Mouse (Mus musculus): ENCODE results near the gene Chid1.

Chid1 gene

DNA sequence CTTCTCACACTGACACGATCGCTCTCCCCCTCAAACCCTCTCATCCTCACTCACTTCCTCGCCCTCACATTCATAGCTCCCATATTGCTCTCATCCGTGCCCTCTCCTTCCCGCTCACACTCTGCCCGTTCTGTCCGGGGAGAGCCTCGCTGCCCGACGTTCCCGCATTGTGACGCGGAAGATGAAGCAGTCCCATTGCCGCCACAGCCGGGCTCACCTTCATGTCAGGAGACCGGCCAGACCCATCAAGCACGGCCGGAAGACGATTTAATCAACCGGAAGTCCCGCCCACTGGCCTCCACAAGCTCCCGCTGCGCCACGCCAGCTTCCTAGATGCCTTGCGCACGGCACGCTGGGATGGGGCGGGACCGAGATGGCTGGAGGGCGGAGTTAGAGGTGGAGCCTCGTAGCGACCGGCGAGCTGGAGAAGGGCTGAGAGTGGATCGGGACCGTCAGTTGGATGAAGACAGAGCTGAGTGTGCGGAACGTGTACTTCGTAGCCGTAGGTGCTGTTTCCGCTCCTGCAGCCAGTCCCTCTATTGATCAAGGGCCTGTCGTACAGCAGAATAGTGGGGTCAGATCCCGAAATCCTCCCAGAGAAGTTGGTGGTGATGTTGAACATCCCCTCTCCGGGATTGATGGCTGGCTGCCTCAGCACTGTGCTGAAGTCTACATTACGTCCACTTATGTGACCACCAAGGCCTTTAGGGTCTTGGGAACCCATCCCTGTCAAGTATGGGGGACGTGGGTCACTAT, at the start of gene Chid1:
TSS of gene Chid1 (minus strand) at position 302 of the 756 bp plus-strand sequence.
- peak; percentile 100 for DNase-seq

DNA sequence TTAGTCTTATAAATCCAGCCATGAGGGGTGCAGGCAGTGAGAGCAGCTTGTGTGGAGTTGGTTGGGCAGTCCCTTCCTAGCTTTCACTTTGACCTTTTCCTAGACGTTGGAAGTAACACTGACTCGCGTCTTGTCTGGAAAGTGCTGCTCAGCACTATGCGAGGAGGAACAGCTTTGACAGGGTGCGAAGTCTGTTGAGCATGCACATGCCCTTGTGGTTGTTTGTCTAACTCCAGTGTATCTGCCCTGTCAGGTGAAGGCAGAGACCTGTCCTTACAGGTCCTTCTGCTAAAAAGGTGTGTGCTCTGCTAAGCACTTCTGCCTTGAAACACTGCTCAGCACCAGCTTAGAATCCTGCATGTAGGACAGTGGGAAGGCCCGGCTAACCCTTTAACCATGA, 49.2 kb upstream of the Chid1 start:
- DNase-seq, result no peak

DNA sequence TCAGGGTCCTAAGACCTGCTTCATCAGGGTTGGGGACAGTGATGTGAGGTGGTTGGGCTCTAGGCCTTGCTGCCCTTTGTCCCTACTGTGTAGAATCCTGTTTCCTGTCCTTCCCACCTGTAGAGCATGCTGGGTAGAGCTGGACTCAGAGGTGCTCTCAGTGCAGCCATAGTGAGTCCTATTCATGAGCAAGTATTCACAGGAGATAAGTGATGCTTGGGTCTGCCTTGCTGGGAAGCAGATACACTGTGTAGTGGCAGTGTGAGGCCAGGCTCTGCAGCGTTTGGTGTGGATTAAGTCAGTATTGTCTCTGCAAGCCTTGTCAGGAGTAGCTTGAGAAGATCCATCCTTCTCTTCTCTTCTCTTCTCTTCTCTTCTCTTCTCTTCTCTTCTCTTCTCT, 46.2 kb upstream of the Chid1 start:
- DNase-seq, result peak; percentile 66

DNA sequence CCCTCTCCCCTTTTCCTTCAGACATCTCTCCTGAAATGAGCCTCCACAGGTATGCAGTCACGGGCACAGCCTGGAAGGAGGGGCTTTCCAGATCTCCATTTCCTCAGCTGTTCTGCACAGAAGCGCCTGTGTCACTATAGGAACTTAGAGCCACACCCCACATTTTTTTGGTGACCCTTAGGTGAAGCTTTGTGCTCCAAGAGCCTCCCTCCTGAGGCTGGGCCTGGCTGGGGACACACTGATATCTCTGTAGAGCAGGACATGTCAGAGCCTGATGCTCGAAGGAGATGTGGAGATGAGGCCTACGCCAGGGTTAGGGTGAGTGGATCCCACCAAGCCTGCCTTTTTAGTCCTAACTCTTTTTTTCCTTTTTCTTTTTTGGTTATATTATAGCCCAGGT, 45.6 kb upstream of the Chid1 start:
- DNase-seq, result peak; percentile 90

DNA sequence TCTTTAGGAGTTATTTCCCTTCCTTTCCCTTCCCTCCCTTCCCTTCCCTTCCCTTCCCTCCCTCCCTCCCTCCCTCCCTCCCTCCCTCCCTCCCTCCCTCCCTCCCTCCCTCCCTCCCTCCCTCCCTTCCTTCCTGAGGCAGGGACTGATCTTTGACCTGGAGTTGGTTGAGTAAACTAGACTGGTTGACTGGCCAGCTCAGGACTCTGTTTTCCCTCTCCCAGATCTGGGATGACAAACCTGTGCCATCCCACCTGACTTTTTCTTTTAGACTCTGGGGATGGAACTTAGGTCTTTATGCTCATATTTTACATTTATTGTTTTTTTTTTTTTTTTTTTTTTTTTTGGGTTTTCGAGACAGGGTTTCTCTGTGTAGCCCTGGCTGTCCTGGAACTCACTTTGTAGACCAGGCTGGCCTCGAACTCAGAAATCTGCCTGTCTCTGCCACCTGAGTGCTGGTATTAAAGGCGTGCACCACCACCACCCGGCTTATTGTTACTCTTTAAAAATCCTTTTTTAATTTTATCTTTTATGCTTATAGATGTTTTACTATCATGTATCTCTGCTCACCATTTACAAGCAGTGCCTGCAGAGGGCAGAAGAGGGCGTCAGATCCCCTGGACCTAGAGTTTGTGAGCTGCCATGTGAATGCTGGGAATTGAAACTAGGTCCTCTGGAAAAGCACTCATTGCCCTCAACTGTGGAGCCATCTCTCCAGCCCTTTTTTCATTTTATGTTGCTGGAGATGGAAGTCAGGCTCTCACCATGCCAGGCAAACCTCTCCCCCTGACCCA, 44.6 kb upstream of the Chid1 start:
- DNase-seq, result peak; percentile 67

DNA sequence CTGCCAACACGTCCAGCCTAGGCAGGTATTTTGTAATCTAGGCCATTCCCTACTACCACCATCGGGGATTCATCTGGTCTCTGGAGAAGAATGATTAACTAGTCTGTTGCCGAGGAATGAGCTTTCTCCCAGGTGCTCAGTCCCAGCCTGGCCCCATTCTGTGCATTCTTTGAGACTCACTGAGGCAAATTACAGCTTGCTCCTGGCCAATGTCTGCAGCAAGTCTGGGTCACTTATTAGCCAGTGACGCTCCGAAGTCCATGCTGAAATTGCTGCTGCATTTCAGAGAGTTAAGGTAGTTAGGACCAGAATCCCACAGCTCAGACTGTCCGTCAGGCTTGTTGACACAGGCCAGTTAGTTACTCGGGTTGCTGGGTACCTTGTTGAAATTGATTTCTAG, 41.7 kb upstream of the Chid1 start:
- DNase-seq, result peak; percentile 36

DNA sequence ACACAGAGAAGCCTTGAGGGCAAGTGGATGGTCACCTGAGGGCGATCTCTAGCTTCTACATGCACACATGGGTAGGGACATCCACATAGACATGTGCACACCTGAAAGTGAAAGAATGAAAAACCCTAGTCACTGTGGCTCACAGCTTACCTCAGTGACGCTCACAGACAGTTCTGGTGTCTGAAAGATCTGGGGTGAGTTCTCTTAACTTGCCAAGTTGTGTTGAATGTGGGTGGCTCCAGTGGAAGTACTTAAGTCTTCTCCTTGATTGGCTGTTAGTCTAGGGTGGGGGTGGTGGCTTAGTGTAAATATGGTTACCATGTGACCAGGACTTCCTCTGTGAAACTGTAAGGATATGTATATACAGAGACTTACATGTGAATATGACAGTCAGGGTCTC, 39.3 kb upstream of the Chid1 start:
- no peak for DNase-seq

DNA sequence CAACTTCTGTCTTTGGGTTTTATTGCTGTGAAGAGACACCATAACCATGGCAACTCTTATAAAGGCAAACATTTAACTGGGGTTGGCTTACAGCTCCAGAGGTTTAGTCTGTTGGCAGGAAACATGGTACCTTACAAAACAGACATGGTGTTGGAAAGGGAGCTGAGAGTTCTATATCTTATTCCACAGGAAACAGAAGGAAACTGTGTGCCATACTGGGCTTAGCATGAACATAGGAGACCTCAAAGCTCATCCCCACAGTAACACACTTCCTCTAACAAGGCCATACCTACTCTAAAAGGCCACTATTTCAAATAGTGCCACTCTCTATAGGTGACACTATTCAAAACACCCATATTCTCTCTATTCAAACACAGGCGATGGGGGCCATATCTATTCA, 38.9 kb upstream of the Chid1 start:
- no peak for DNase-seq

DNA sequence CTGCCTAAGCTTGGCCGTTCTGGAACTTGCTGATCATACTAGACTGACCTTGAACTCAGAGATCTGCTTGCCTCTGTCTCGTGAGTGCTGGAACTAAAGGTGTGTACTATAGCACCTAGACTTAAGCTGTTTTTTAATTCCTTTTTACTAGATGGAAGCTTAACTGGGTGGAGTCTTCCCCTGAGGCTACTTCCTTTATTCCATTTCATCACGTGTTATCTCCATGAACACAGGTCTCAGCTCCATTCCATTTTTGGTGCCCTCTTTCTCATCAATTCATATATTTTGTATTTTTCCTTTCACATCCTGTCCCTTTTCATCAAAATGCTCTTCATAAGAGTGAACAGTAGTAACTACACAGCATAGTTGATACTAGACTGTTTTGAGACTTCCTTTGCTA, 38.1 kb upstream of the Chid1 start:
- no peak for DNase-seq

DNA sequence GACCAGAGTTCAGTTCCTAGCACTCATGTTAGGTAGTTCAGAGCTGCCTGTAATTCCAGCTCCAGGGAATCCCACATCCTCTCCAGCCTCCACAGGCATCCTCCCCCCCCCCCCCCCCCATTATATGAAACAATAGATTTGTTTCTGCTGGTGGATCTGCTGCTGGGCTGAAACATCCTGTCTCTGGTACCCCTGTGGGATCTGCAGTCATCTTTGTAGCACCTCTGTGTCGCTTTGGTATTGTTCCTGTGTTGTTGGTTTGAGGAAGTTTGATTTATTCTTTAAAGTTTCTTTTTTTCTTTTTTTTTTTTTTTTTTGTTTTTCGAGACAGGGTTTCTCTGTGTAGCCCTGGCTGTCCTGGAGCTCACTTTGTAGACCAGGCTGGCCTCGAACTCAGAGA, 35.8 kb upstream of the Chid1 start:
- no peak for DNase-seq

DNA sequence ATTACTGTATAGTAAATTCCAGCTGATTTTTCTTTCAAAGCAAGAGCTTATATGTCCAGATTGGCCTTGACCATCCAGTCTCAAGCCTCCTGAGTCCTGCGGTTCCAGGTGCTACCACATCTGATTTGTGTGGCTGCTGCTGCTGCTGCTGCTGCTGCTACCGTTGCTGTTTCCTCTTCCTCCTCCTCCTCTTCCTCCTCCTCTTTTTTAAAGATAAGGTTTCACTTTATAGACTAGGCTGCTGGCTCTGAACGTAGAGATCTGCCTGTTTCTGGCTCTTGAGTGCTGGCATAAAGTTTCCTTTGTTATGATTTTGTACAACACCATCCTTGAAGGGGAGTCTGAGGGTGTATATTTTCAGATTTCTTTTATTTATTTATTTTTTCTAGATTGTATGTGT, 34.4 kb upstream of the Chid1 start:
- no peak for DNase-seq

DNA sequence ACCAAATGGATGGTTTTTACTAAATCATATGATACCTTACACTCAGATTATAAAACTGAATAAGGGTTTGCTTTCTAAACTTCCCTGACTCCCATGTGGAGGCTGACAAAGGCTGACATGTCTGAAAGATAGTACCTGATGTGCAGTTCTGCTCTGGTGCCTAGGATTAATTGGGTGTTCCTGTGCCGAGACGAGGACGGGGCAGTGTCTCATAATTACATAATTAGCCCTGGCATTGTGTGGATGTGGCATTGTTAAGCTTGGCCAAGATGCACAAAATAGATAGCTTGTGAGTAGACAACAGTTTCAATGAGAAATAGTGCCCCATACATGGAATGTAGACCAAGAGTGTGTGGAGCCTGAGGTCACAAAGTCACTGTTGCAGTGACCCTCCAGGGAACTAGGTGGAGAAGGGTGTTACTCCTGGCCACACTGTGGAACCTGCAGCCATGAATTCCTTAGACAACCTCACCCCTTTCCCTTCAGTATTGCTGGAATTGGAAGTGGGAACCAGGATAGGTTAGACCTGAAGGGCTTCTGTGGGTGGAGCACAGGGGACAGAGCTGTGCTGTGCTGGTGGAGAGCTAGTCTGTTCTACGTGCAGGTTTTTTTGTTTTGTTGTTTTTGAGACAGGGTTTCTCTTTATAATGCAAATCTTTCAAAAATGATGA, 31.1 kb upstream of the Chid1 start:
- DNase-seq, result no peak

DNA sequence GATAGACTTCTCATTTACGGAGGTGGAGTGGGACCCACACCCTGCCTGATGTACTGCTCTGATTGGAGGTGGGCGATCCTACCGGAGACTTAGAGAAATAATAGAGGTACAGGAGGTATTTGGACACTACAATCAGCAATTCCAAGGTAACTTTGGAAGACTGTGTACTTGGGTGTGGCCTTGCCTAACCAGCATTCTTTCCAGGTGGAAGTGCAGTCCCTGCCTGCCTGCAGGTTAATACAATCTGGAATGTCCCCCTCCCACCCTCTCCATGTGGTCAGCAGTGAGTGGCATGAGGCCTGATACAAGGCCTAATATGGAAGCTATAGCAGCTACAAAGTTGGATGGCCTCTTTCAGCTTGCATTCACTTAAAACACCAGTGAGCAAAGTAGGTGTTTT, 30.3 kb upstream of the Chid1 start:
- no peak for DNase-seq

DNA sequence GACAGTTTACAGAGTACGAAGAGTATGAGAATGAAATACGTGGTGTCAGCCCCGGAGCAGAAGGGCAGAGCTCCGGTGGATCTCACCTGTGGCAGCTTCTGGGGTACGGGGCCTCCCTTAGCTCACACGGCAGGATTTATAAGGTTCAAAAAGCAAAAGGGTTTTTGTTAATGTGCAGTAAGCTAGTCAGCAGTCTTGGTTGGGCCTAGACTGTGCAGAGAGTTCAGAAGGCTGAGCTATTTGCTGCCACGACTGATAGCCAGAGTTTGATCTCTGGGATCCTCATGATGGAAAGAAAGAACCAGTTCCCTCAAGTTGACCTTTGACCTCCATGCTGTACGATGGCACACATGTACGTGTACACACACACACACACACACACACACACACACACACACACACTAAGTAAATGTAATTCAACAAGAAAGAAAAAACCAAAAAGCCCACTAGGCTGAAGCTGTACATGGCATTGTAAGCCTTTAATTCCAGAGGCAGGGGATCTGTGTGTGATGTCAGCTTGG, 29.7 kb upstream of the Chid1 start:
- DNase-seq, result no peak

DNA sequence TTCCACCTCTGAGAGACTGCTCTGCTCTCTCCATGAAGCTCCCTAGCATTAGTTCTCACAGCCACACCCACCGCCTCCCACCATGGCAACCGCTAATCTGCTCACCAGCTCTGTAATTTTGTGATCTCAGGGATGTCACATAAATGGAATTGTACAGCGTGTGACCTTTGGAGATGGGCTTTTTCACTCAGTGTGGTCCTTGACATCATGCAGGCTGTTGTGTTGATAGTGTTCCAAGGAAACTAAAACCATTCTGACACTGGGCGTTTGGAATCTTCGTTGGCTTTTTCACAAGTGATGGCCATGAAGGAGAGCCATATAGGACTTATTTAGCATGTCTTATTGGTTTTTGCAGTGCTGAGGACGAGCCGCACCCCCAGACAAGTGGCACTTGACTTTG, 26.9 kb upstream of the Chid1 start:
- no peak for DNase-seq

DNA sequence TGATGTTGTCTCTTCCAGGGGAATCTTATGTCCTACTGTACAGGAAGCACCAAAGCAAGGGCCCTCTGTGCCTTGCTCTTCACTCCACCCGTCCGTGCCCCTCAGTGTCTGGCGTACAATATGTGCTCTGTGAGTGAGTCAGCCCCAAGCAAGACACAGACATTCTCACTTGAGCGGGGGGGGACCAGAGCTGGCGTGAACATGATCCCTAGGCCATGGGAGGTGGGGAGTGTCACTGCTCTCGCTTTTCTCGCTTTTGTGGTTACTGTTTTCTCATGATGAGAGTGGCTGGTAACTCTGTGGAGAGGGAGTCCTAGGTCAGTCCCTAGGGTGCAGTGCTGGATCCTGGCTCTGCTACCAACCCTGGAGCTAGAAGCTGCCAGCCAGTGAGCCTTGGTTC, 24.9 kb upstream of the Chid1 start:
- DNase-seq, result no peak

DNA sequence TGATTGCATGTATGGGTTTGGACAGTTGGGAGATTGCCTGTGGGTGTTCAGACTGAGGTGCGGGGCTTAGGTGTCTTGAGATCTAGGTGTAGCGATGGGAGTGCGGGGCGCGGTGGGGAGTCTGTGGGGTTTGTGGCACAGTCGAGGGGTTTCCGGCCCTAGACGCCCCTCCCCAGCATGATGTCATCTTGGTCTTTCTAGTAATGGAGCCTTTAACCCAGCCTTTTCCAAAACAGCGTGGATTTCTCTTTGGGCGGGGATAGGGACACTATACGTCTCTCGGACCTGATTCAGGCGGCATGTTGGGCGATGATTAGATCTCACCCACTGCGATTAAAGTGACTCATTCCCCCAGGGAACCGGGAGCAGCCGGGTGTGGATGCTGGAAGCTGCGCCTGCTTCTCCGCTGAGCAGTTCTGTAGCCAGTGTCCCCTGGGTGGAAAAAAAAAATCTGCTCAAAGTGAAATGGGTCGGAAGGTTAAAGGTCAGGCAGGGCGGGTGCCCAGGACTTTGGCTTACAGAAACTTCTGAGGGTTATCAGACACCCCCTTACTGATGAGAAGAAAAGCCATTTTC, 23.3 kb upstream of the Chid1 start:
- DNase-seq, result peak; percentile 75

DNA sequence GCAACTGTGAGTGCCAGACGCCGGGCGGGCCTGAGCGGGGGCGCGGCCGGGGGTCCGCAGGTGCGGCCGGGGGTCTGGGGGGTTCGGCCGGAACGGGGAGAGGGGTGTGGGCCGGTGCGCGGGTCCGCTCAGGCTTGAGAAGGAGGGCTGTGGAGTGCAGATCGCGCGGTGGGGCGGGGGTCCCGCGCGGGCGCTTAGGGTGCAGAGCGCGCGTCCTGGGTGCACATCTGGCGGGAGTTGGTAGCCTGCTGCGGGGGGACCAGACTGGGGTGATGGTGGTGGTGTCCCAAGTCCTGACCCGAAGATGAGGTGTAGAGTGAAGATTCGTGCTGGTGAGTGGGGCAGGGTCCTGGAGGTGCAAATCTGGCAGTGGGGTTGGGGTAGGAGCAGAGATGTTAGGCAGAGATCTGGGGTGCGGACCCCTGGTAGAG, 22.8 kb upstream of the Chid1 start:
- DNase-seq, result peak; percentile 27

DNA sequence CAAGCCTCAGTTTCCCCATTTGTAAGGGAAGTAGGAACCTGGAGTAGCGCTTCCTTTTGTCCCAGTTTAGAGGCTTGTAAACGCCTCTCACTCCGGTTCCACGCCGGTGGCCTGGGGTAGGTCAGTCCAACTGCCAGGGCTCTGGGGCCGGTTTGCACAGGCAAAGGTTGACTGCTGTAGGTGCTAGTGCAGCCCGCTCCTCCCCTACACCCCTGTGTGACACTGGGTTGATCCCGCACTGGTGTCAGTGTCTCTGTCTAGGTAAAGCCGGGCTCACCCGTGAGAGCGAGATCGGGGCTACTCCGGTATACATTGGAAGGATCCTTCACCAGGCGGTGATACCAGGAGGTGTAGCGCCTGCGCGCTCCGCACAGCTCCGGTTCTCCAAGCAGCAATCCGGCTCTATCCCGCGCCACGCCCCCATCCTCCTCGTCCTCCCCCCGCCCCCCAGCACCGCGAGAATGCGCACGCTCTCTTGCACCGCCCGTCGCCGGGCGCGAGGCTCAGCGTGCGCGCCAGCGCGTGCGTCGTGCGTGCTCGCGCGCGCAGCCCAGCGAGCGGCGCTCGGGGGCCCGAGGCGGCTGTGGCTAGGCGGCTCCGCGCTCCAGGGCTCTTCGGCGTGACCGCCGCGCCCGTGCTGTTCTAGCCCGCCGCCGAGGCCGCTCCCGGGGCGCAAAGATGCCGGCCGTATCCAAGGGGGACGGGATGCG, 22.2 kb upstream of the Chid1 start, which contains the start of gene Ap2a2:
TSS of gene Ap2a2 (plus strand) at position 492 of the 710 bp plus-strand sequence.
- peak; percentile 99 for DNase-seq

DNA sequence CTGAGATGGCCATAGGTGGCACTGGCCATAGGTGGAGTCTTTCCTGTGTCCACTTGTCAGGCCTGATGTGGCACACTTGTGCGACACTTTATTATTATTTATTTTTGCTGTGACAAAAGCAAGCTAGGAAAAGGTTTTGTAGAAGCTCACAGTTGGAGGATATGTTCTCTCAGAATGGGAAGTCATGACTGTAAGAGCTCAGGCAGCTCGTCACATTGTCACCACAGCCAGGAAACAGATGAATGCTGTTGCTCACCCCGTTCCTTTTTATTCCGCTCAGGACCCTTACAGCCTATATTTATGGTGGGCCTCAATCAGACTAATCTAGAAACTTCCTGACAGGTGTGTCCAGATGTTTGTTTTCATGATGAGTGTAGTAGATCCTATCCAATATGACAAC, 20.8 kb upstream of the Chid1 start:
- no peak for DNase-seq

DNA sequence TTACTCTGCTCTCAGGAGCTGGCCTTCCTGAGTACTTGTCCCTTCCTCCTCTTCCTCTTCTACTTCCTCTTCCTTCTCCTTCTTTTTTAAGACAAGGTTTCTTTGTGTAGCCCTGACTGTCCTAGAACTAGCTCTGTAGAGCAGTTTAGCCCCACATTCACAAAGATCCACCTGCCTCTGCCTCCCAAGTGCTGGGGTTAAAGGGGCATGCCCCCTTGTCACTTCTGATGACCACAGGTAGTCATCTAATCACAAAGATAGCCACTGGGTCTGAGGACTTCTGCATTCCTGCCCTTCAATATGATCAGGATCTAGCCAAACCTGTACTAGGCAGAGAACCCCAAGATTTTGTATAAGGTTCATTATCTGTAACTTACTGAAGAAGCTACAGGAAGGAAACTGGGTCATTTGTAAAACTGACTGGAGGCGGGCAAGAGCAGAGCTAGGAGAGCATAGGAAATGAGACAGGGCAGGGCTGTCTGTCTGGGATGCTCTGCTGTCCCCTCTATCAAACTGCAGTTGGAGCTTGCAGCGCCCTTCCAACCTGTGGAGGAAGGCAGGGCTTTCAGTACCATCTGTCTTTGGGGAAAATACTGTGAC, 20.2 kb upstream of the Chid1 start:
- peak; percentile 48 for DNase-seq

DNA sequence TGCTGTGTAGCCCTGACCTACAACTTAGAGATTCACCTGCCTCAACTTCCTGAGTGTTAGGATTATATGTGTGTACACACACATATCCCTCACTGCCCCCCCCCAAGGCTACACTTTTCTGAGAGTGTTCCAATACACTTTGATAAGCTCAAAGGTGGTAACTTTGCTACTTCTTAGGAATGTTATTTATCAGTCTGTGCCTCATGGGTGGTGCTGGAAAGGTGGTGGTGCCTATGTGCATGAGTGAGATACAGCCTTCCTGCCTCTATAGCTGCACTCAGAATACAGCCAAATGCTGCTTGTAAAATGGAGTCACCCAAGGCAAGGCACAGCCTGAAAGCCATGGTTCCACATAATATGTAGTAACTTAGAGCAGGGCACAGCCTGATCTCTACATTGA, 19.3 kb upstream of the Chid1 start:
- DNase-seq, result peak; percentile 88
